Mouse (Mus musculus) heart, embryonic 16.5 days (tissue): ENCODE measurements around the gene Zfp831. TPM values are rescaled to one million over a fixed set of nuclear protein-coding genes. Genes with fewer than 3 reads are reported as not detected.

Experiments used
- ATAC-seq: fragments of 200-750 bp; cut with Nextera tagmentation; replicated peaks from 2 replicates; pipeline ENCODE4 v1.8.0; 2017; ENCODE audit warnings: moderate number of reproducible peaks; ENCODE audit not compliant: insufficient read depth, low FRiP score; ENCODE audit errors: extremely low read depth
- H3K27ac ChIP-seq: fragments of 300-500 bp; sonication (generic); 2 replicates; pipeline ENCODE4 v1.5.1; 2014; ENCODE audit warnings: mild to moderate bottlenecking, low read length, control low read depth, moderate library complexity
- H3K27me3 ChIP-seq: fragments of 300-500 bp; sonication (generic); 2 replicates; pipeline ENCODE4 v1.6.1; 2014; ENCODE audit warnings: low read length, mixed read lengths; ENCODE audit not compliant: control insufficient read depth, insufficient read depth
- H3K36me3 ChIP-seq: fragments of 300-500 bp; sonication (generic); 2 replicates; pipeline ENCODE4 v1.6.1; 2014; ENCODE audit not compliant: control insufficient read depth, insufficient read depth
- H3K4me1 ChIP-seq: fragments of 300-500 bp; sonication (generic); 2 replicates; pipeline ENCODE4 v1.6.1; 2014; ENCODE audit warnings: low read length, mixed read lengths; ENCODE audit not compliant: control insufficient read depth, insufficient read depth
- H3K4me2 ChIP-seq: fragments of 300-500 bp; sonication (generic); 2 replicates; pipeline ENCODE4 v1.6.1; 2014; ENCODE audit warnings: low read depth, mild to moderate bottlenecking, control low read depth, low read length
- H3K4me3 ChIP-seq: fragments of 300-500 bp; sonication (generic); 2 replicates; pipeline ENCODE4 v1.5.1; 2014; ENCODE audit warnings: mild to moderate bottlenecking, control low read depth, low read length
- H3K9ac ChIP-seq: fragments of 300-500 bp; sonication (generic); 2 replicates; pipeline ENCODE4 v1.6.1; 2014; ENCODE audit warnings: low read length, control low read depth
- H3K9me3 ChIP-seq: fragments of 300-500 bp; sonication (generic); replicated peaks from 2 replicates; pipeline ENCODE4 v1.6.1; 2016; ENCODE audit warnings: low read length; ENCODE audit not compliant: control insufficient read depth
- WGBS: fragments of 180-500 bp; shearing (Covaris S2); extraction: QIAGEN DNeasy Blood & Tissue Kit; methylation state at CpG from one replicate; pipeline ENCODE4 v1.1.7; 2014; 5-methylcytosine and 5-hydroxymethylcytosine counted together
- polyA plus RNA-seq: library from polyadenylated mRNA; unstranded; fragments of >200 nt; fragmentation: Nextera tagmentation; extraction: Ambion mirVana; gene quantifications from 2 replicates; pipeline ENCODE4 v1.2.1, GENCODE M21; 2015

Zfp831 gene
- polyA plus RNA-seq, 1 experiment from 2014 or later: 0.04 TPM

GRCm38 (mm10) chr2:174701351-174701750 lies 58.0 kb downstream of the Zfp831 start:
- Histone ChIP-seq H3K36me3 (no peaks in the 10 kb centered on the region), H3K4me2 (no peak overlapping the region), H3K9ac (no peak overlapping the region), H3K27me3 (no peaks in the 10 kb centered on the region), H3K4me1 (no peaks in the 10 kb centered on the region), H3K4me3 (no peak overlapping the region), H3K9me3 (no peaks in the 10 kb centered on the region), H3K27ac (no peak overlapping the region)
- no peak for ATAC-seq
- WGBS: 84% methylated on average over 8 of the region's 8 CpGs

GRCm38 (mm10) chr2:174707101-174707500 lies 63.8 kb downstream of the Zfp831 start:
- Histone ChIP-seq H3K4me3 (no peak overlapping the region), H3K27me3 (no peaks in the 10 kb centered on the region), H3K9me3 (no peaks in the 10 kb centered on the region), H3K4me2 (no peak overlapping the region), H3K27ac (no peak overlapping the region), H3K4me1 (no peaks in the 10 kb centered on the region), H3K9ac (no peak overlapping the region), H3K36me3 (no peaks in the 10 kb centered on the region)
- no peak for ATAC-seq
- 85% methylated on average over 16 of the region's 16 CpGs for WGBS

GRCm38 (mm10) chr2:174708587-174708986 lies 65.3 kb downstream of the Zfp831 start:
- no peak overlapping the region for H3K4me2 ChIP-seq

GRCm38 (mm10) chr2:174710185-174710584 lies 66.9 kb downstream of the Zfp831 start:
- Histone ChIP-seq H3K9ac (no peak overlapping the region), H3K9me3 (no peaks in the 10 kb centered on the region), H3K27me3 (no peaks in the 10 kb centered on the region), H3K27ac (no peak overlapping the region), H3K4me1 (no peaks in the 10 kb centered on the region), H3K4me2 (no peak overlapping the region), H3K4me3 (no peak overlapping the region), H3K36me3 (no peaks in the 10 kb centered on the region)
- no peak for ATAC-seq
- WGBS: 63% methylated on average over 3 of the region's 3 CpGs

More at GRCm38 (mm10) chr2:174708587-174708986, 65.3 kb downstream of the Zfp831 start:
- no peak for ATAC-seq
- 76% methylated on average over 4 of the region's 4 CpGs for WGBS
- Histone ChIP-seq H3K9me3 (no peaks in the 10 kb centered on the region), H3K27ac (no peak overlapping the region), H3K27me3 (no peaks in the 10 kb centered on the region), H3K9ac (no peak overlapping the region), H3K4me1 (no peaks in the 10 kb centered on the region), H3K36me3 (no peaks in the 10 kb centered on the region), H3K4me3 (no peak overlapping the region)

- 97% methylated on average over 1 of the region's 1 CpGs for WGBS
Measured at GRCm38 (mm10) chr2:174712043-174712442, 68.7 kb downstream of the Zfp831 start.

GRCm38 (mm10) chr2:174715938-174716337 lies 72.6 kb downstream of the Zfp831 start:
- Histone ChIP-seq H3K36me3 (no peaks in the 10 kb centered on the region), H3K27me3 (no peaks in the 10 kb centered on the region), H3K27ac (no peak overlapping the region), H3K4me1 (no peaks in the 10 kb centered on the region), H3K9me3 (peaks cover 3% of the 10 kb centered on the region; the same call in 1 of the 2 replicates), H3K9ac (no peak overlapping the region), H3K4me3 (no peak overlapping the region), H3K4me2 (no peak overlapping the region)
- no peak for ATAC-seq

More at GRCm38 (mm10) chr2:174712043-174712442, 68.7 kb downstream of the Zfp831 start:
- H3K4me1 ChIP-seq: no peaks in the 10 kb centered on the region
- no peak overlapping the region for H3K9ac ChIP-seq
- no peak for ATAC-seq
- H3K27me3 ChIP-seq: no peaks in the 10 kb centered on the region
- no peak overlapping the region for H3K27ac ChIP-seq
- no peak overlapping the region for H3K4me2 ChIP-seq
- H3K9me3 ChIP-seq: peaks cover 3% of the 10 kb centered on the region; the same call in 1 of the 2 replicates
- H3K36me3 ChIP-seq: no peaks in the 10 kb centered on the region
- H3K4me3 ChIP-seq: no peak overlapping the region

- Histone ChIP-seq H3K4me3 (no peak overlapping the region), H3K27ac (no peak overlapping the region), H3K4me2 (no peak overlapping the region), H3K27me3 (no peaks in the 10 kb centered on the region), H3K9ac (no peak overlapping the region), H3K9me3 (peaks cover 3% of the 10 kb centered on the region; the same call in 1 of the 2 replicates), H3K36me3 (no peaks in the 10 kb centered on the region), H3K4me1 (no peaks in the 10 kb centered on the region)
- WGBS: 86% methylated on average over 4 of the region's 4 CpGs
- no peak for ATAC-seq
Measured at GRCm38 (mm10) chr2:174717857-174718256, 74.5 kb downstream of the Zfp831 start.

- H3K9me3 ChIP-seq: no peaks in the 10 kb centered on the region
- 78% methylated on average over 10 of the region's 10 CpGs for WGBS
- H3K27me3 ChIP-seq: no peaks in the 10 kb centered on the region
- no peak overlapping the region for H3K4me3 ChIP-seq
- ATAC-seq: no peak
- no peak overlapping the region for H3K4me2 ChIP-seq
- no peaks in the 10 kb centered on the region for H3K36me3 ChIP-seq
- H3K27ac ChIP-seq: no peak overlapping the region
- H3K4me1 ChIP-seq: no peaks in the 10 kb centered on the region
- no peak overlapping the region for H3K9ac ChIP-seq
Measured at GRCm38 (mm10) chr2:174727114-174727823, 83.9 kb downstream of the Zfp831 start.

- no peaks in the 10 kb centered on the region for H3K9me3 ChIP-seq
- no peak for ATAC-seq
- H3K4me1 ChIP-seq: no peaks in the 10 kb centered on the region
- H3K4me2 ChIP-seq: no peak overlapping the region
- H3K9ac ChIP-seq: no peak overlapping the region
- no peak overlapping the region for H3K4me3 ChIP-seq
- WGBS: 64% methylated on average over 5 of the region's 5 CpGs
- H3K27me3 ChIP-seq: no peaks in the 10 kb centered on the region
- H3K27ac ChIP-seq: no peak overlapping the region
- no peaks in the 10 kb centered on the region for H3K36me3 ChIP-seq
Measured at GRCm38 (mm10) chr2:174731939-174732338, 88.6 kb downstream of the Zfp831 start.
